Mouse (Mus musculus): ENCODE results near the gene Pip5k1a. TPM values are rescaled to one million over a fixed set of nuclear protein-coding genes. Genes with fewer than 3 reads are reported as not detected.
"Not testable (repeated sequence)": the region's sequence is repeated elsewhere in the genome, so short reads cannot be mapped to it uniquely, and the experiment has no call there.

Pip5k1a gene
- total RNA-seq, 4 experiments from 2014 or later: 47.4 to 69.4 (median 54.9) TPM

DNA sequence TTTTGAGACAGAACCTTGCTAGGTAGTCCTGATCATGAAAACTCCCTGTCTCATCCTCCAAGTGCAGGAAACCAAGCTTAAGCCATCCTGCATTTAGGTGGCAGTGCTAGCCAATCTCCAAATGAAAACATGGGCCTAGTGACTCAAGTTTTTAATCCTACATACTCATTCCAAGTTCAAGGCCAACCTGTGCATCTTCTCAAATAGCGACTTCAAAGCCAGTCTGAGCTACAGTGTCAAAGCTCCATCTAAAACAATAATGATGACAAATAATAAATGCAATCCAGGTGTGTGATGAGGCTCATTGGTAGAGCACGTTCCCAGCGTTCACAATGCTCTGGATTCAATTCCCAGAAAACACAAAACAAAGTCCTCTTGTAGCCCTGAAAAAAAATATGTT lies 65.1 kb downstream of the Pip5k1a start:
- no peak for DNase-seq

GRCm38 (mm10) chr3:95029953-95030352 lies 76.8 kb downstream of the Pip5k1a start:
- no peak for DNase-seq

DNA sequence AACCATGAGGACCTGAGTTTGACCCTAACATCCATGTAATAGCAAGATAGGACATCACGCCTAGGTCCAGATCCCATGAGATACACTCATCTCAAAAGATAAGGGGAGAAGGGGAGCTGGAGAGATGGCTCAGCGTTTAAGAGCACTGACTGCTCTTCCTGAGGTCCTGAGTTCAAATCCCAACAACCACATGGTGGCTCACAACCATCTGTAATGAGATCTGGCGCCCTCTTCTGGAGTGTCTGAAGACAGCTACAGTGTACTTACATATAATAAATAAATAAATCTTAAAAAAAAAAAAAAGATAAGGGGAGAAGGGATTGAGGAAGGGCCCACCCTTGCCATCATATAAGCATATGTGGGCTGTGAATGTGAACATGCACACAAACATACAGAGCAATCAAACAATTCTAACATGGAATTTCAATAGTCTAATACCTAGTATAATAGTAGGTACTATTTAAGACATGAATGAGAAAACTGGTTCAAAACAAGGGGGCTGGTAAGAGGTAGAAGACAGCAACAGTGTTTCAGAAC lies 77.4 kb downstream of the Pip5k1a start:
- DNase-seq: not testable (repeated sequence)

- DNase-seq: no peak
These were observed 78.1 kb downstream of the Pip5k1a start for GRCm38 (mm10) chr3:95028603-95029002.

- no peak for DNase-seq
These were observed 79.0 kb downstream of the Pip5k1a start for GRCm38 (mm10) chr3:95027701-95028100.

DNA sequence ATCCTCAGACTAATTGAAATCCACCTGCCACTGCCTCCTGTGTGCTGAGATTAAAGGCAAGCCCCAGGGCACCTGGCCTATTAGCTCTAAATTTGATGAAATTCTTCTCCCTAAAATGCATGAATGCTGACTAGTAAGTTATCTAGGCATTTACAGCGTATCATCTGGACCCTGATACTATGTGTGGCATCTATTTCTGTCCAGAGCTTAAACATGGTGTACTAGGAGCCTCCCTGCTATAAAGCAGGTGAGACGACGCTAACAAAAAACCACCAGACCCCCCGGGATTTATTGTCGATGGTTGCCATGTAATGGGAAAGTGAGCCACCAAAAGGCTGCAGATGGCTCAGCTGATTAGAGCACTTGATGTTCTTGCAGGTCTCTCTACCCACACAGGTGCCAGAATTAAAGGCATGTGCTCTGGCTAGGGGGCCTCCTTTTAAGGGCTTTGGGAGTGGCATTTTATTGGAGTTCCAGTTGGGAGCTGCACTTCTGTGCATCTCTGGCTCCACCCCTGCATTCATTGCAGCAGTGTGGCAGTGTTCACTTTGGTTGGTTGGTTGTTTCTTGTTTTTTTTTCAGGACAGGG lies 79.6 kb downstream of the Pip5k1a start:
- no peak for DNase-seq

GRCm38 (mm10) chr3:95025202-95025601 lies 81.5 kb downstream of the Pip5k1a start:
- DNase-seq: no peak

DNA sequence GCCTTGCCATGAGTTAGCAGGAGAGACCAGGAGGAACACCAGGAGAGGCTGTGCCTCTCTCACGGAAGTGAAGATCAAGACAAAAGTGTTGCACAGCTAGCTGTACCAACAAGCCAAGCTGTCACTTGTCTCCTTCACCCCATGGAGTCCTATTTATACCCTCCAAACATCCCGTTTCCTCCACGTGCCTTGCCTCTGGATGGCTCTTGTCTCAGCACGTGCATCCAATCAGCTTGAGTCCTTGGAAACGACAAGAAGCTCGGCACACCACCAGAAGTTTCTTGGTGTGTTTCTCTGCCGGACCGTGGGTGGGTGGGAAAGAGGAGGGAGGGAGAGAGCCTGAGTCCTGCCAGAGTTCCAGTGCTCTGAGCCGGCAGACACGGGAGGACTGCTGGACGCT lies 82.2 kb downstream of the Pip5k1a start:
- no peak for DNase-seq

DNA sequence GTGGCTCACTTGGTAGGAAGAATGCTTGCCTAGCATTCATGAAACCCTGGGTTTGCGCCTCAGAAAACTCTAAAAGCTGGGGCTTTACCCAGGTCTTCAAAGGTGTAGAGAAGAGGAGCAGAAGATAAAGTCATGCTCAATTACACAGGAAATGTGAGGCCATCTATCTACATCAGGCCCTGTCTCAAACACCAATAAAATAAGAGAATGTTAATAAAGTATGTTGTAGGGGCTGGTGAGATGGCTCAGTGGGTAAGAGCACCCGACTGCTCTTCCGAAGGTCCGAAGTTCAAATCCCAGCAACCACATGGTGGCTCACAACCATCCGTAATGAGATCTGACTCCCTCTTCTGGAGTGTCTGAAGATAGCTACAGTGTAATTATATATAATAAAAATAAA lies 85.8 kb downstream of the Pip5k1a start:
- DNase-seq: not testable (repeated sequence)

DNA sequence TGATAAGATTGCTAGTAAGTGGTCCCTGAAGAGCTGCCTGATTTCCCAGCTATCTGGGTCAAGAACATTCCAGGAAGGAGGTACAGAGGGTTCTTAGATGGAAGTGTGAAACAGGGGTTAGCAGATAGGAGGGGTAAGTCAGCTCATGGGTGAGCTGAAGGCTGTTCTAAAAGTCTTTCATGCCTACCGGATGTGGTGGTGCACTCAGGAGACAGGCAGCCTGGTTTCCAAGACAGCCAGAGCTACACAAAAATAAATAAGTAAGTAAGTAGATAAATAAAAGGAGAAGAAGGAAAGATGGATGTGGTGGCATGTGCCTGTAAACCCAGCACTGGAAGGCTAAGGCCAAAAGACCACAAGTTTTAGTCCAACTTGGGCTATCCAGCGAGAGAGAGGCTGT lies 88.0 kb downstream of the Pip5k1a start:
- no peak for DNase-seq

GRCm38 (mm10) chr3:95016532-95017056 lies 90.1 kb downstream of the Pip5k1a start:
- DNase-seq: no peak

DNA sequence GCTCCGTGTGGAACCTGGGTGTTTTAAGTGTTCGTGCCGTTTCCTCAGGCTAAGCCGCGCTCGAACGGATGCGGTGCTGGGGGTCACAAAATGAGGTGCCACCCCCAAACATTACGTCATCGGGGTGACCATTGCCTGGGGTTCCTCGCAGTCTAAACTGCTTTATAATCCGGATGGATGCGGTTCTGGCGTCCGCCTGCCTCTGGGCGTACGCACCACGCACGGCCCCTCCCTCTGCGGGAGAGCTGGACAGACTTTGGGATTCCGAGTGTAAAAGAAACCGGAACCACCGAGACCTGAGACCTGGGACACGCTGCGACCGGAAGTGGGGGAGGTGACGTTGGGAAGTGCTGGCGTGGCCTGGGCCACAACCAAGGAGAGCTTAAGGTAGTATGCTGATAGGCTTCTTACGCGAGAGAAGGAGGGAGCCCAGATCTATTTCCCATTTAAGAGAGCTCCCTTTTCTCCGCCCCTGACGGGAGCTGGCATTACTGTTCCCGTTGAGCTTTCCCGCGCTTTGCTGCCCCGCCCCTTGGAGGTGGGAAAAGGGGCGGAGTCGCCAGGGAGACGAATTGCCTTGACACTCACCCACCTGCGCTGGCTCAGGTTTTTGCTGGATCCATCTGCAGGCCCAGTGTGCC lies 90.7 kb downstream of the Pip5k1a start:
- DNase-seq: peak; percentile 95

DNA sequence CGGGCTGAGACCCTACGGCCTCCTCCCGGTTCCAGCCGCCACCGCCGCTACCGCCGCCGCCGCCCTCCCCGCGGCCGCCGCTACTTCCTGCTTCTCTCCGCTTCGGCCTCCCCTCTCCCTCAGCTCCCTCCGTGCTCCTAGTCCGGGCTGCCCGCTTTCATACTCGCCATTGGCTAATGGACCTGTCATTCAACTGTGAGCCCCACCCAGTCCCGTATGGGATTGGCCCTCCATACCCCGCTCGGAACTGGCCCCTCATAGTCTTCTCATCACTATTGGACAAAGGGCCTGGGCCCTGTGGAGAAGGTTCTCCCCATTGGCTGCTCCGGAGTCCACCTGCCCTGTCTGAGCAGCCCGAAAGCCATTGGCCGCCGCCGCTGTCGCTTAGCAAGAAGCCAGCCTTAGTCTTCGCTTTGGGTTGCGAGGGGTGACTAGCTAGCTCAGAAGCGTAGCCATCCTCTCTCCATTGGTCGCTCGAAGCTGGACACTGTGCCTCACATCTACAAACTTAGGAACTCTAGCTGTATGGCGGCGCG lies 91.3 kb downstream of the Pip5k1a start, which contains the start of gene Zfp687:
Zfp687 (minus strand) TSS at position 112 of the 536 bp plus-strand sequence.
- peak; percentile 100 for DNase-seq

- peak; percentile 67 for DNase-seq
These were observed 92.1 kb downstream of the Pip5k1a start for GRCm38 (mm10) chr3:95014428-95015151.

- no peak for DNase-seq
These were observed 92.9 kb downstream of the Pip5k1a start for GRCm38 (mm10) chr3:95013699-95014427.

DNA sequence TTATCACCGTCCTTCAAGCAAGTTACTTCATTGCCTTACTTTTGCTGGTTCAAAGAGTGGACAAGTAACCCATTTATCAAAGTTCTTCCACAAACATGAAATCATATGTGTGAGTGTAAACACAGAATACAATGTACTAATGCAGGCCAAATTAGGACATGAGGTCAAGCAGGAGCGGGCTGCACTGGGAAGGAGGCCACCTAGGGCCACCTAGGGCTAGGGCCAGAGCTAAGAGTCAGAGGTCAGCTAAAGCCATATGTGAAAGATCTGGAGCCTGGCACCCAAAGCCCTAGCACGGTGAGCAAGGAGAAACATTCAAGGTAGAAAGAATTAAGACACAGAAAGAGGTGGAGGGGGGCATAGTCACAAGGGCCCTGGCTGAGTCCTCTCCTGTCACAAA lies 93.7 kb downstream of the Pip5k1a start:
- no peak for DNase-seq

- no peak for DNase-seq
These were observed 96.3 kb downstream of the Pip5k1a start for GRCm38 (mm10) chr3:95010396-95010795.

Small RNA genes lying within 50 kb of the gene (microRNA-seq; reads per million reads assigned to microRNA genes)
- 0 reads per million in 2 experiments for gene Mir8099-1

Other genes starting within 250 kb of the Pip5k1a start
- gene Psmb4, start 220.0 kb downstream of the Pip5k1a start, total RNA-seq (2022): 100 to 1,000 TPM; 313 to 362 (median 341) TPM
- 10 to 100 TPM; 43.1 to 69.2 (median 57.5) TPM for gene Selenbp1, start 173.9 kb downstream of the Pip5k1a start, total RNA-seq (2022)
- 10 to 100 TPM; 27.2 to 56.5 (median 40.3) TPM for gene Rfx5, start 152.9 kb downstream of the Pip5k1a start, total RNA-seq (2022)
- gene Pi4kb, start 132.2 kb downstream of the Pip5k1a start, total RNA-seq (2022): 10 to 100 TPM; 59.3 to 87.5 (median 74.9) TPM
- gene Zfp687, start 91.5 kb downstream of the Pip5k1a start, total RNA-seq (2022): 10 to 100 TPM; 33.8 to 57.6 (median 46.8) TPM
- 100 to 1,000 TPM; 219 to 265 (median 258) TPM for gene Psmd4, start 64.3 kb downstream of the Pip5k1a start, total RNA-seq (2022)
- 10 to 100 TPM; 54.8 to 72.9 (median 63.4) TPM for gene Vps72, start 4.1 kb upstream of the Pip5k1a start, total RNA-seq (2022)
- 1 to 10 TPM in 1 of 4 experiments, under 1 TPM in 1, not detected in 2; 0.56 to 1.5 TPM for gene Tmod4, start 17.5 kb upstream of the Pip5k1a start, total RNA-seq (2022)
- 10 to 100 TPM; 30.8 to 58.2 (median 43.5) TPM for gene Scnm1, start 27.1 kb upstream of the Pip5k1a start, total RNA-seq (2022)
- gene Lysmd1, start 27.2 kb upstream of the Pip5k1a start, total RNA-seq (2022): 10 to 100 TPM in 3 of 4 experiments, 1 to 10 TPM in 1; 8.4 to 11.4 (median 10.4) TPM
- gene Tnfaip8l2, start 35.4 kb upstream of the Pip5k1a start, total RNA-seq (2022): 1 to 10 TPM; 1.8 to 5.0 (median 3.2) TPM
- 10 to 100 TPM in 2 of 4 experiments, 1 to 10 TPM in 2; 4.0 to 13.1 (median 8.0) TPM for gene Sema6c, start 53.5 kb upstream of the Pip5k1a start, total RNA-seq (2022)
- 10 to 100 TPM; 21.4 to 40.8 (median 28.2) TPM for gene Gabpb2, start 111.0 kb upstream of the Pip5k1a start, total RNA-seq (2022)
- gene Cdc42se1, start 121.8 kb upstream of the Pip5k1a start, total RNA-seq (2022): 100 to 1,000 TPM in 2 of 4 experiments, 10 to 100 TPM in 2; 81.4 to 119 (median 97.4) TPM
- gene Mllt11, start 125.2 kb upstream of the Pip5k1a start, total RNA-seq (2022): 1 to 10 TPM; 6.6 to 7.1 (median 6.8) TPM
- gene Gm128, start 134.7 kb upstream of the Pip5k1a start, total RNA-seq (2022): under 1 TPM in 1 of 4 experiments, not detected in 3; 0.19 TPM
- under 1 TPM in 1 of 4 experiments, not detected in 3; 0.75 TPM for gene Bnipl, start 144.3 kb upstream of the Pip5k1a start, total RNA-seq (2022)
- gene Mindy1, start 174.4 kb upstream of the Pip5k1a start, total RNA-seq (2022): 100 to 1,000 TPM; 127 to 191 (median 150) TPM
- 10 to 100 TPM; 26.8 to 34.8 (median 31.7) TPM for gene Prune1, start 175.1 kb upstream of the Pip5k1a start, total RNA-seq (2022)
- gene Anxa9, start 200.2 kb upstream of the Pip5k1a start, total RNA-seq (2022): 1 to 10 TPM; 1.9 to 4.2 (median 3.0) TPM
- 100 to 1,000 TPM; 211 to 272 (median 241) TPM for gene Cers2, start 207.9 kb upstream of the Pip5k1a start, total RNA-seq (2022)

Data from adrenal gland, adult 8-10 months (tissue).